Mouse (Mus musculus): ENCODE measurements around the gene Ier5.

Gene Ier5

GRCm38 (mm10) chr1:155098486-155099279 is 753 bp downstream of the Ier5 start:
- peak; percentile 47 to 56 for DNase-seq (ENCODE audit: low spot score in 2 of 2)

DNA sequence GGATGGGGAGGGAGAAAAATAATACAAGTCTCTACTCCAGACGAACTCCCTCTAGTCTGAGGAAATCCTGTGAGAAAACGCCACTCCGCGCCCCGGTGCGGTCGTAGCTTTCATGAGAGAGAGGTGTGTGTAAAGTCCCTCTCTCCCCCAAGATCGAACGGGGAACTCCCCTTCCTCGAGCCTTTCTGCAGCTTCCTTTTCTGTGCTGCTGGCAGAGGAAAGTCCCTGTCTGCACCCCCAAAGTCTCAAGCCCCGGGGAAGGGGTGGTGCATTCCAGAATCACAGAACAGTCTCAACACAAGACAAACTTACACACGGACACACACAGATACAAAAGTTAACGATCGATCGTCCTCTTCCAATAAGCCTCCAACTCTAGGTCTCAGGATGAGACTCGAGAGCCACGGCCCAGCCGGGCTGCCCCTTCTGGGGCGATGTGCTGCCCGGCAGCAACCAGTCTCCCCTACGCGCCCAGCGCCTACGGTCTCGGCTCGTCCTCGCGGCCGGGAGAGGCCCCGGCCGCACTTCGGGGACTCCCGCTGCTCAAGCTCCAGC is 1.4 kb downstream of the Ier5 start:
- peak; percentile 47 to 54 for DNase-seq (ENCODE audit: low spot score in 2 of 2)

DNA sequence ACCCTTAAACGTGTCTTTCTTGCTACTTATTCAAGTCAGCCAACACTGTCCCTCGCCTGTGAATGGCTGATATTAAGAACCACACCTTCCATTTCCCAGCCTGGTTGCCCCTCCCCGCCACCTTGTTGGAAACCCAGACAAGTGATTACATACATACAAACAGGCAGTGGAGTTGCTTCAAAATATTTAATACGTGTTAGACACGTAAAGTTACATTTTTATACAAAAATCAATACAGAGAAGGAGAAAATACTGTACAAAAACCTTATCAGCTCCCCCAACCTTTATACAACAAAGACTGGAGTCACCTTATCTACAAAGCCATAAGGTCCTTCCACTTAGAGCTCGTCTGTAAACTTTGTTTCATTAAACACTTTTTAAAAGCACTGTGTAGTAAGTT is 2.1 kb downstream of the Ier5 start:
- peak; percentile 24 to 35 for DNase-seq (ENCODE audit: low spot score in 2 of 2)

- no peak for DNase-seq (ENCODE audit: low spot score in 2 of 2)
Measured at GRCm38 (mm10) chr1:155096620-155097261, 2.7 kb downstream of the Ier5 start.

- no peak for DNase-seq (ENCODE audit: low spot score in 2 of 2)
Measured at GRCm38 (mm10) chr1:155093971-155094707, 5.3 kb downstream of the Ier5 start.

DNA sequence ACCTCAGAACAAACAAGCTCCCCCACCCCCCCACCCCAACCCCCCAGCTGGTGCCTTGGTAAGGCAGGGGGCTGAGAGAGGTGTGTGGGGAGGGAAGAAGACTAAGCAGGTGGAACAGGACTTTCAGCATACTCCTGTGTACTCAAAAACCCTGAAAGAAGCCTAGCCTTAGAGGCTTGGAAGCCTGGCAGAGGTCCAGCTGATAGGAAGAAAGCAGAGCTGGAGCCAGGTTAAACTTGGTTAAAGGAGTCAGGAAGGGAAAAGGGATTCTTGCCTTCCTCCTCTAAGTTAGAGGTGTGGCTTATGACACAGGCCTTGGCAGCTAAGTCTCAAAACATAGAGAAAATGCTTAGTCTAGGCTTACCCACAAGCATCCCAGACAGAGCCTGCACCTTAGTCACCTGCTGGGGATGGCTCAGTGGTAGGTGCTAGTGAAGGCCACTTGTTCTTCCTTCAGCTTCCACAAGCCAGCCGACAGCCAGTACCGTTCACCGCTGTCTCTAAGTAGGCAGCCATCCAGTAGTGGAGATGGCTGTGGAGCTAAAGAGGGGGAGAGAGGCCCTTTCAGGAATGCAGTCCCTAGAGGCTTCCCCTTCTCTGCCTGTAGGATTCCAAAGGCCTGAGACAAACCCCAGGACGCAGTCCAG is 6.2 kb downstream of the Ier5 start:
- DNase-seq (ENCODE audit: low spot score in 2 of 2): no peak

- no peak for DNase-seq (ENCODE audit: low spot score in 2 of 2)
Measured at GRCm38 (mm10) chr1:155091842-155092800, 7.3 kb downstream of the Ier5 start.

- DNase-seq (ENCODE audit: low spot score in 2 of 2): no peak
Measured at GRCm38 (mm10) chr1:155091374-155091841, 8.0 kb downstream of the Ier5 start.

GRCm38 (mm10) chr1:155090736-155091135 is 8.7 kb downstream of the Ier5 start:
- no peak for DNase-seq (ENCODE audit: low spot score in 2 of 2)

DNA sequence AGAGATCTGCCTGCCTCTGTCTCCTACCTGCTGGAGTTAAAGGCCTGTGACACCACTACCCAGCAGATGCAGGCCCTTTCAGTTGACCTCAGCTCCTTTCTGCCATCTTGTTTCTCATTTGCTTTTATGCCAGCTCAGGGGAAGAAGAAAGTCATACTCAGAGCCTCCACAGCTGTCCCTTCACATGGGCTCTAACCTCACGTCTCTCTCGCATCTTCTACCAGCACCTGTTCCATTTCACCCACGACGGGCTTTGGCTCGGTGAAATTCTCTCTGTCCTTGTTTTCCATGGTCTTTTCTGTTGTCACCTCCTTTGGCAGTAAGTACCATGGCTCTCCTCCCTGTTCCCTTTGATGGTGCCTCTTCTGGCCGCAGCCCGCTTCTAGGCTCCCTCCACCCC is 9.1 kb downstream of the Ier5 start:
- DNase-seq (ENCODE audit: low spot score in 2 of 2): no peak

GRCm38 (mm10) chr1:155088847-155089603 is 10.4 kb downstream of the Ier5 start:
- DNase-seq (ENCODE audit: low spot score in 2 of 2): no peak

- DNase-seq (ENCODE audit: low spot score in 2 of 2): no peak
Measured at GRCm38 (mm10) chr1:155088046-155088445, 11.4 kb downstream of the Ier5 start.

DNA sequence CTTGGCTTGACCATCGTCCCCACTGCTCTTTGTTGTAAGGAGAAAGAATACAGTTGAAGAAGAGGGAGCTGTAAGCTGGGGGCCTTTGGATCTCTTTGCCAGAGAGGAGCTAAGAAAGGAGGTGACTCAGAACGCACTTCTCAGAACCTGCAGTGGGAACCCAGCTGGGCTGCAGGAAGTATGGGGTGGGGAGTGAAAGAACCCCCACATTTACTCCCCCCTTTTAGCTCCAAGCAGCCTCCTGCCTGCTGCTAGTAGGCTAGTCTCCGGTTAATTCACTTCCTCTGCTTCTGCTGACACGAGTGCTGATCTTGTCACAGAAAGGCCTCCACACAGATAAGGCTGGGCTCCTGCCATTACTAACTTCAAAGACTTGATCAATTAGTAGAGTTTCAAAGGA is 12.5 kb downstream of the Ier5 start:
- no peak for DNase-seq (ENCODE audit: low spot score in 2 of 2)

DNA sequence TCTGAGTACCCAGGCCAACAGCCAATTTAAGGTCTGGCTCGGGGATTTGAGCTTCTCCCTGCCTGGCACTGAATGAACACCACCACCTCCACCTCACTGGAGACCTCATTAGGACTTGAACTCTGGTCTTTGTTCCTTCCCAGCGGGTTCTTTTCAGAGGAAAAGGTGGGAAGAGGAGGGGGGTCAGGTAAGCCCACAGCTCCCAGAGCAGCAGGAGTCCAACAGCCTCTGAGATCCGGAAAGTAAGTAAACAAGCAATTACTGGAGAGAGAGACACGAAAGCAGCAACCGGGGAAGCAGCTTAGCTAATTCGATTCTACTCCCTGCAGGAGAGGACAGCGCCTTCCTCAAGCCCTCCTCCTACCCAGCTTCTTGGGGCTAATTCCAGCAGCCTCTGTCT is 13.0 kb downstream of the Ier5 start:
- no peak for DNase-seq (ENCODE audit: low spot score in 2 of 2)

GRCm38 (mm10) chr1:155084839-155085238 is 14.6 kb downstream of the Ier5 start:
- no peak for DNase-seq (ENCODE audit: low spot score in 2 of 2)

DNA sequence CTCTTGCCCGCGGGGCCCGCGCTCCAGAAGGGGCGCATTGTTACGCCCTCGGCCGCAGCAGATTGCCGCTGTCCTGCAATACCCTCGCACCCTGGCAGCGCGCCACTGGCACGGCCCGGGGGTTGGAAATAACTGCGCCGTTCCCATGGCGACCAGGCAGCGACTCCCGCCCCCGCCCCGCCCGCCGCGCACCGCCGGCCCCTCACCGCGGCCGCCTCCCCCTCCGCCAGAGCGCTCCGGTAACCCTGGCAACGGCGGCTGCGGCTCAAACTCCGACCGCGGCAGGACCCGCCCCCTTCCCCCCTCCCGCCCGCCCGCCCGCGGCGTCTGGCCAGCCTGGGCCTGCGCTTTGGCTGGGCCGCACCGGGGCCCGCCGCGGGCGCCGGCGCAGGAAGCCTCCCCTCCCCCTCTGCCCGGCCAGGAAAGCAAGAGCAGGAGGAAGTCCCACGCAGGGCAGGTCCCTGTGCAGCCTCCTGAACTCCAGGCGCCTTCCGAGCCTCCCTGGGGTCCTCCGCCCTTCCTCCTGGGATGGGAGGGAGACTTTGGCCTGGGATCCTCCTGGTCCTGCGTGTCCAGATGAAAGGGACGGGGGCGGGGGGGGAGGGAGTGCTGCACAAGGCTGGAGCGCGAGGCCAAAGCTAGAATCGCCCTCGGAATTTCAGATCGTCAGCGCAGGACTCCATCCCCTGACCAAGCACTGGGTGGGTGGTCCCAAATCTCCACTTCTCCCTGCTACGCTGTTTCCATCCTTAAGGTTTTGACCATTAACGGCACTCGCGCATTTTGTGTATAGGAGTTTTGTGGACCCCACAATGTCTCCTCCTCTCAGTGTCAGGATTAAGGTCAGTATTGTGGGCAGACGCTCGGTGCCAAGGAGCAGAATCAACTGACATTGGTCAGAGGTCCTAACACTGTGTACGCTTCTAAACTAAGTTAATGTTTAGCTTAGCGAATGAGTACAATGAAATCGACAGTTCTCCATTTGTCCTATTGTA is 15.9 kb downstream of the Ier5 start:
- DNase-seq (ENCODE audit: low spot score in 2 of 2): peak; percentile 69 to 71

DNA sequence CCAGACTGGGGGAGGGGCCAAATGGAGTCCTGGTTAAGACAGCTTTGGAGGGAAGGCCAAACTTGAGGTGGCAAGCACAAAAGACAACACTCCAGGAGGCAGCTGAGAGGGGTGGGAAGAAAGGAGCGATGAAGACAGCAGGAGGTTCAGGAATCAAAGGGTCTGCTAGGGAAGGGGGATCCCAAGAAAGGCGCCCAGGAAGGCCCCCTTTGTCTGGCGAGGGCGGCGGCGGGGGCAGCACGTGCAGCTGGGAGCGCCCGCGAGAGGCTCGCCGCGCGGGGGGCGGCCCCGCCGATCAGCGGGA is 16.5 kb downstream of the Ier5 start:
- DNase-seq (ENCODE audit: low spot score in 2 of 2): peak in 1 of 2 experiments; percentile 28

DNA sequence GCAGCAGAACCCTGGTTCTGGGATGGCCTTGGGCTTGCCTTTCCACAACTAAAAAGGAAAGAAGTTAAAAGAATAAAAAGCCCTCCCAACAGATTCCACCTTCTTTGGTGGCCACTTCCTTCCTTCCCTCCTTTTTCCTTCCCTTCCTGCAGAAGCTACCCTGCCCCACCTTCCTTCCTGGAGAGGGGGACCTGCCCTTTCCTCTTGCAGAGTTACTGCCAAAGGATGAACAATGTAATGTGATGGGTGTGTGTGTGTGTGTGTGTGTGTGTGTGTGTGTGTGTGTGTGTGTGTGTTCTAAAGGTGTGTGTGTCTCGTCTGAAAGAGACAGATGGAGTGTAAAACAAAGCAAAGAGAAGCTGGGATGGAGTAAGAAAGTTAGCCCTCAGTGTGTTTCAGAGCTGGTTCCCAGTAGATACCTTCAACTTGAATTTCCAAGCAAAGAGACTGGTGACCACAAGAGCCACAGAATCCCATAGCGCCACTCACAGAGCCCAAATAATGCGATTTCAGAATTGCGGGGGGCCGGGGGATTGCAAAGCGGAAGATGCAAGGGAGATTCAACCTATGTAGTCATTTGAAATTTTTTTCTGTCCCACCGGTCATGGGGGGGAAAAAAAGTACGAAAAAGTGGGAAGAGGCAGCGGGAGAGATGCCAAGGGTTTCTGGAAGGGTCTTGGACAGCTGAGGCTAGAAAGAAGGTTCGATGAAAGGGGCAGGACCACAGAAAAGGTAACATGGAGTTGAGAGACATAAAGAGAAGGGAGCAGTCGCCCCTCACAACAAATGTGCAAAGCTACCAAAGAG is 17.1 kb downstream of the Ier5 start:
- no peak for DNase-seq (ENCODE audit: low spot score in 2 of 2)
